Mouse (Mus musculus) neutrophil, adult 65 days (primary cell): ENCODE measurements around the gene Aox4. TPM values are rescaled to one million over a fixed set of nuclear protein-coding genes. Genes with fewer than 3 reads are reported as not detected.

Experiments
- total RNA-seq: library from RNA; stranded (reverse); gene quantifications from 2 replicates; pipeline ENCODE4 v1.2.4, GENCODE M21; 2023

The Aox4 gene
- not detected in 2 replicates for total RNA-seq

GRCm38 (mm10) chr1:58210203-58210602, at the start of gene Aox4:
TSS of gene Aox4 (plus strand) at chr1:58210397.

GRCm38 (mm10) chr1:58278026-58278425, 67.8 kb downstream of the Aox4 start, which contains the start of gene Aox2:
TSS of gene Aox2 (plus strand) at chr1:58278326.

Other genes starting within 250 kb of the Aox4 start
- gene Sgo2a, start 214.4 kb upstream of the Aox4 start, total RNA-seq, result 13.0 and 13.7 TPM in 2 replicates
- gene Kctd18, start 191.4 kb upstream of the Aox4 start, total RNA-seq, result 21.7 and 29.3 TPM in 2 replicates
- 0.35 and 0.39 TPM in 2 replicates for gene Aox1, start 180.5 kb upstream of the Aox4 start, total RNA-seq
- 0.13 TPM in 1 of 2 replicates, not detected in the other for gene Aox3, start 97.3 kb upstream of the Aox4 start, total RNA-seq
- 0.07 TPM in 1 of 2 replicates, not detected in the other for gene Aox2, start 67.9 kb downstream of the Aox4 start, total RNA-seq
- gene Bzw1, start 182.5 kb downstream of the Aox4 start, total RNA-seq, result 104 and 119 TPM in 2 replicates
- gene Clk1, start 213.7 kb downstream of the Aox4 start, total RNA-seq, result 1,414 and 1,649 TPM in 2 replicates
- gene Nif3l1, start 234.8 kb downstream of the Aox4 start, total RNA-seq, result 34.5 and 34.9 TPM in 2 replicates
- 10.4 and 12.0 TPM in 2 replicates for gene Ppil3, start 235.1 kb downstream of the Aox4 start, total RNA-seq